Mouse (Mus musculus) stomach, postnatal 0 days (tissue): ENCODE results near the gene Dlg2. TPM values are rescaled to one million over a fixed set of nuclear protein-coding genes. Genes with fewer than 3 reads are reported as not detected.

Source experiments
- ATAC-seq: fragments of 200-750 bp; cut with Nextera tagmentation; 2 replicates; pipeline ENCODE4 v1.8.0; 2017; ENCODE audit not compliant: low FRiP score, low TSS enrichment
- DNase-seq: peaks from one replicate; pipeline ENCODE4 v3.0.0-alpha.2; 2016; ENCODE audit warnings: low spot score
- H3K27ac ChIP-seq: fragments of 300-500 bp; sonication (generic); replicated peaks from 2 replicates; pipeline ENCODE4 v1.5.1; 2014; ENCODE audit warnings: mild to moderate bottlenecking, control low read depth
- H3K27me3 ChIP-seq: fragments of 300-500 bp; sonication (generic); 2 replicates; pipeline ENCODE4 v1.6.1; 2014; ENCODE audit warnings: low read length; ENCODE audit not compliant: control insufficient read depth, insufficient read depth
- H3K36me3 ChIP-seq: fragments of 300-500 bp; sonication (generic); 2 replicates; pipeline ENCODE4 v1.6.1; 2014; ENCODE audit warnings: low read length, mixed read lengths; ENCODE audit not compliant: control insufficient read depth, insufficient read depth
- H3K4me1 ChIP-seq: fragments of 300-500 bp; sonication (generic); replicated peaks from 2 replicates; pipeline ENCODE4 v1.6.1; 2014; ENCODE audit warnings: antibody characterized with exemption; ENCODE audit not compliant: control insufficient read depth, insufficient read depth
- H3K4me2 ChIP-seq: fragments of 300-500 bp; sonication (generic); replicated peaks from 2 replicates; pipeline ENCODE4 v1.6.1; 2014; ENCODE audit warnings: low read depth, mild to moderate bottlenecking, control low read depth, moderate library complexity
- H3K4me3 ChIP-seq: fragments of 300-500 bp; sonication (generic); 2 replicates; pipeline ENCODE4 v1.5.1; 2014; ENCODE audit warnings: low read depth, low read length, control low read depth
- H3K9ac ChIP-seq: fragments of 300-500 bp; sonication (generic); 2 replicates; pipeline ENCODE4 v1.6.1; 2014; ENCODE audit warnings: mild to moderate bottlenecking, low read length, control low read depth, mixed read lengths
- H3K9me3 ChIP-seq: fragments of 300-500 bp; sonication (generic); 2 replicates; pipeline ENCODE4 v1.6.1; 2016; ENCODE audit warnings: low read length; ENCODE audit not compliant: control insufficient read depth
- CTCF ChIP-seq: IDR thresholded peaks from 2 replicates; pipeline ENCODE4 v1.5.1; 2016; ENCODE audit warnings: antibody characterized with exemption, low read depth, mild to moderate bottlenecking, moderate library complexity
- EP300 ChIP-seq: optimal IDR thresholded peaks from 2 replicates; pipeline ENCODE3; 2016; ENCODE audit warnings: antibody characterized with exemption
- WGBS: fragments of 180-500 bp; shearing (Covaris S2); extraction: QIAGEN DNeasy Blood & Tissue Kit; methylation state at CpG from one replicate; pipeline ENCODE4 v1.1.7; 2014; 5-methylcytosine and 5-hydroxymethylcytosine counted together
- polyA plus RNA-seq: library from polyadenylated mRNA; unstranded; fragments of >200 nt; fragmentation: Nextera tagmentation; extraction: Ambion mirVana; gene quantifications from 2 replicates; pipeline ENCODE4 v1.2.1, GENCODE M21; 2015

Gene Dlg2
- polyA plus RNA-seq, 1 experiment from 2014 or later, result 12.8 TPM

GRCm38 (mm10) chr7:92464290-92464689, 1987.8 kb downstream of the Dlg2 start:
- WGBS, result 79% methylated on average over 2 of the region's 2 CpGs
- Histone ChIP-seq H3K4me2 (no peak overlapping the region), H3K9ac (no peak overlapping the region)

GRCm38 (mm10) chr7:92479143-92479542, 2002.7 kb downstream of the Dlg2 start:
- H3K9ac ChIP-seq, result no peak overlapping the region
- TF ChIP-seq EP300, result no peak
- TF ChIP-seq CTCF, result no peak
- H3K4me2 ChIP-seq, result no peak overlapping the region
- H3K27me3 ChIP-seq, result no peaks in the 10 kb centered on the region
- no peak overlapping the region for H3K27ac ChIP-seq
- no peaks in the 10 kb centered on the region for H3K36me3 ChIP-seq
- DNase-seq (no peak), ATAC-seq (no peak)
- 72% methylated on average over 1 of the region's 1 CpGs for whole genome bisulfite sequencing
- no peak overlapping the region for H3K4me3 ChIP-seq
- H3K4me1 ChIP-seq, result no peaks in the 10 kb centered on the region
- no peaks in the 10 kb centered on the region for H3K9me3 ChIP-seq

More at GRCm38 (mm10) chr7:92464290-92464689, 1987.8 kb downstream of the Dlg2 start:
- TF ChIP-seq CTCF, result no peak
- TF ChIP-seq EP300, result no peak
- no peak overlapping the region for H3K27ac ChIP-seq
- DNase-seq (no peak), ATAC-seq (no peak)
- H3K9me3 ChIP-seq, result no peaks in the 10 kb centered on the region
- H3K4me1 ChIP-seq, result no peaks in the 10 kb centered on the region
- no peaks in the 10 kb centered on the region for H3K27me3 ChIP-seq
- no peak overlapping the region for H3K4me3 ChIP-seq
- no peaks in the 10 kb centered on the region for H3K36me3 ChIP-seq

- WGBS, result 64% methylated on average over 2 of the region's 2 CpGs
- Histone ChIP-seq H3K9ac (no peak overlapping the region), H3K36me3 (no peaks in the 10 kb centered on the region), H3K27ac (no peak overlapping the region), H3K9me3 (no peaks in the 10 kb centered on the region), H3K27me3 (no peaks in the 10 kb centered on the region), H3K4me1 (no peaks in the 10 kb centered on the region), H3K4me3 (no peak overlapping the region), H3K4me2 (no peak overlapping the region)
- no peak for DNase-seq
- TF ChIP-seq EP300, result no peak
- TF ChIP-seq CTCF, result no peak
- no peak for ATAC-seq
These were observed 2003.3 kb downstream of the Dlg2 start for GRCm38 (mm10) chr7:92479748-92480147.

GRCm38 (mm10) chr7:92483346-92483745, 2006.9 kb downstream of the Dlg2 start:
- Histone ChIP-seq H3K9ac (no peak overlapping the region), H3K9me3 (no peaks in the 10 kb centered on the region), H3K4me1 (no peaks in the 10 kb centered on the region), H3K27ac (no peak overlapping the region), H3K4me2 (no peak overlapping the region), H3K27me3 (no peaks in the 10 kb centered on the region), H3K36me3 (no peaks in the 10 kb centered on the region), H3K4me3 (no peak overlapping the region)
- WGBS, result 81% methylated on average over 3 of the region's 3 CpGs
- TF ChIP-seq EP300, result no peak
- no peak for TF ChIP-seq CTCF
- ATAC-seq (no peak), DNase-seq (no peak)

GRCm38 (mm10) chr7:92485881-92486710, 2009.6 kb downstream of the Dlg2 start:
- Histone ChIP-seq H3K9ac (no peak overlapping the region), H3K36me3 (no peaks in the 10 kb centered on the region), H3K27ac (no peak overlapping the region), H3K27me3 (no peaks in the 10 kb centered on the region), H3K9me3 (no peaks in the 10 kb centered on the region), H3K4me1 (no peaks in the 10 kb centered on the region), H3K4me3 (no peak overlapping the region), H3K4me2 (no peak overlapping the region)
- 32% methylated on average over 3 of the region's 3 CpGs for WGBS
- ATAC-seq (no peak), DNase-seq (no peak)
- no peak for TF ChIP-seq CTCF
- no peak for TF ChIP-seq EP300

GRCm38 (mm10) chr7:92486878-92487277, 2010.4 kb downstream of the Dlg2 start:
- ATAC-seq (no peak), DNase-seq (no peak)
- Histone ChIP-seq H3K36me3 (no peaks in the 10 kb centered on the region), H3K27ac (no peak overlapping the region), H3K27me3 (no peaks in the 10 kb centered on the region), H3K4me3 (no peak overlapping the region), H3K4me1 (no peaks in the 10 kb centered on the region), H3K9ac (no peak overlapping the region), H3K9me3 (no peaks in the 10 kb centered on the region), H3K4me2 (no peak overlapping the region)
- 77% methylated on average over 4 of the region's 4 CpGs for WGBS
- TF ChIP-seq CTCF (no peak), EP300 (no peak)
